Mouse (Mus musculus) adrenal gland, adult 2 months (tissue): ENCODE measurements at regions not wholly inside any gene's neighbourhood (a gene's known extent, or its start where the extent isn't known, plus 50 kb on each side); places are given as distances from the start of the nearest gene placed in this dataset.

Source experiments
- DNase-seq: peaks from one replicate; pipeline ENCODE4 v3.0.0; 2021

DNA sequence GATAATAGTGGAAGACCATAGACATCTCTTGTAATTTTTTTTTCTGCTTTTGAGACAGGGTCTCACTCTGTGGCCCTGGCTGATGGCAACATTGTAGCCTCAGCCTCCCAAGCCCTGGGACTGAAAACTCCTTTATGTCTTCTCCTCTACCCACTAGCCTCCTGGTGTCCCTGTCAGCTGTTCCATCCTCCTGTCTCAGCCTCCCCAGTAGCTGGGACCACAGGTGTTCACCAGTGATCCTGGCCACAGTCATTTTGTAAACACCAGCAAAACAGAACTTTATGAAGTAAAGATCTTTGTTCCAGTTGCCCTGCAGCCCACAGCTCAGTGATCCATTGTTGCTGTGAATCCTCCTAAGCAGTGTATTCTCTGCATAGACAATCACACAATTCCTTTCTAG lies 129.9 kb upstream of the Eya4 start:
- no peak for DNase-seq

DNA sequence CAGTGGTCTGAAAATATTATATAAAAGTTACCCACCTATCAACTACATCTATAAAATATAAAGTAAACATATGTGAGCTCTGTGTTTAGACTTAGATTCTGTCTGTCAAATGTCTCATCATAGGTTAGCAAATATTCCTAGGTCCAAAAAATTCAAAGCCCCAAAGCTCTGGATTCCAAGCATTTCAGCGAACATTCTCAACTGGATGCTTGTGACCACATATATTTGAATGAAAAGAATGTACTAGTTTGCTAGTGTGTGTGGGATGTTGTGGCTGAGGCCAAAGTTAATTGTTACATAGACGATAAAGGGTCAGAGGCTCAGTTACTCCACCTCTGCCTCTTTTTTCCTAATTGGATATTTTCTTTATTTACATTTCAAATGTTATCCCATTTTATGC lies 128.3 kb upstream of the Eya4 start:
- no peak for DNase-seq

DNA sequence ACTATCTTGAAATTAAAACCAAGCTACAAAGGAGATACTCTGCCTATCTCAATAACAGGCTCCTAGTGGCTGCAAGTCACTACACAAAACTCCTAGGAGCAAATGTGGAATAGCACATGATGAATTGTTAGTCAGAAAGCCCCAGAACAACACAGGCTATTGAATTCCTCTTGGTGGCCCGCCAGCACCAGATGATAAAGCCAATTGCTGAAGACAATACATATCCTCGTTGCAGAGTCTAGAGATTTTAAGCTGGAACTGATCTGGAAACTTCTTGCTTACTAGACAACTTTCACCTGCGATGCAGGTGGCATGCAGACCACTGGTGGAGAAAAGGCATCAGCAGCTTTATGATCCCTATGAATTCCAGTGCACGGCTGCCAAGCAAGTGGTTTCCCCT lies 126.5 kb upstream of the Eya4 start:
- DNase-seq, result no peak

DNA sequence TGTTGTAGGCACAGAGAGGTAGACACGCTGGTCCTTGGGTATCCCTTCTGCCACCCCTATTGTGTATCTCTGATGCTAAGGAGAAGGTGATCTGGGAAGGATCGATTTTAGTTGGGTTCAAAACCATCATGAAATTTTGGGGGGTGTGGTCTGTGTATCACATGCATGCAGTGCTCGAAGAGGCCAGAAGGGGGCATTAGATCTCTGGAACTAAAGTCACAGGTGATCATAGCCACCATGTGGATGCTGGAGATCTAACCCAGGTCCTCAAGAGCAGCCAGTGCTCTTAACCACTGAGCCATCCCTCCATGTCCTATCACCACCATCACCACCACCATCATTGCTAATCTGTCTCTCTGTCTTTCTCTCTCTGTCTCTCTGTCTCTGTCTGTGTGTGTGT lies 100.4 kb upstream of the Eya4 start:
- no peak for DNase-seq

DNA sequence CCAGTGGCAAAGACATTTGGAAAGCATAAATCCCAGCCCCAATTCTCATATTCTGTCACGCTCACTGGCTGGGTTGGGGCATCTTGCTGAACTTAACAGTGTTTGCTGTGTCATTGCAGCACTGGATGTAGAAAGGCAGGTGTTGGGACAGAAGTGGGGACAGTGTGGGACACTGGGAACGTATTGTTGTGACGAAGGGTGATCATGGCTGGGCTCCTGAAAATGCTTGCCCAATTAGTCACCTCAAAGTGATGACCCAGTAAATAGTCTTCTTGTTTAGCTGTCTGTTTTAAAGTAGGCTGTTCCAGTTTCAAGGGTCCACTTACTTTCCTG lies 100.0 kb upstream of the Eya4 start:
- DNase-seq, result no peak

DNA sequence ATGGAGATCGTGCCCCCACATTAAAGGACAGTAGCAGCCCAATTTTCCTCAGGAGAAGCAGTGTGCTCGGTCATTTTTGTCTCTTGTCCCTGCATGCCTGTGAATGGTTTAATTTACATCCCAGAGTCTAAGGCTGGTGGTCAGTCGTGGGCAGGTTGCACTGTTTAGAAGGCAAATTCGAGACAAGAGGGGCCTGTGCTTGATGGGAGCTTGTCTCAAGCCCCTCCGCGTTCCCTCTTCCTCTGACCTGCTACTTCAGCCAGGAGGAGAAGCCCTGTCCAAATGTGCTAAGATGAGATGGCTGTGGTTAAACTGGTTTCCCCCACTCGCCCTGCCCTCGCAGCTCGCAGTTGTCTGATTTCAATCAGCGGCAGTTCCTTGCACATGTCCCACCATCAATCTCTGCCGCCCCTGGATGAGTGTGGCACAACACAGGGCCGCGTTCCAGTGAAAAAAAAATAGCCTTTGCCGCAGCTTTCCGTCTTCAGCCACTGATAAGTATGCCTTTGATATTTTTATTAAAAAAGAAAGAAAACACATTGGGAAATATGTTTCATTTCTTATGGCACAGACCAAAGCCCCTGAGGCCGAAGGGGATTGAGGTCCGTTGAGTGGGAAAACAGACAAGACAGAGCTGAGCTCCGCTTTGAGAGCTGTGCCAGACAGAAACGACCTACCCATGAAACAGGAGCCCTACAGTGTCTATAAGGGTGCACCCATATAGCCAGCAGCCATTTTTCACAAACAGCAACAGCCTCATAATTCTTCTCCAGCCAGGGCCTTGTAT lies 99.5 kb upstream of the Eya4 start:
- no peak for DNase-seq

DNA sequence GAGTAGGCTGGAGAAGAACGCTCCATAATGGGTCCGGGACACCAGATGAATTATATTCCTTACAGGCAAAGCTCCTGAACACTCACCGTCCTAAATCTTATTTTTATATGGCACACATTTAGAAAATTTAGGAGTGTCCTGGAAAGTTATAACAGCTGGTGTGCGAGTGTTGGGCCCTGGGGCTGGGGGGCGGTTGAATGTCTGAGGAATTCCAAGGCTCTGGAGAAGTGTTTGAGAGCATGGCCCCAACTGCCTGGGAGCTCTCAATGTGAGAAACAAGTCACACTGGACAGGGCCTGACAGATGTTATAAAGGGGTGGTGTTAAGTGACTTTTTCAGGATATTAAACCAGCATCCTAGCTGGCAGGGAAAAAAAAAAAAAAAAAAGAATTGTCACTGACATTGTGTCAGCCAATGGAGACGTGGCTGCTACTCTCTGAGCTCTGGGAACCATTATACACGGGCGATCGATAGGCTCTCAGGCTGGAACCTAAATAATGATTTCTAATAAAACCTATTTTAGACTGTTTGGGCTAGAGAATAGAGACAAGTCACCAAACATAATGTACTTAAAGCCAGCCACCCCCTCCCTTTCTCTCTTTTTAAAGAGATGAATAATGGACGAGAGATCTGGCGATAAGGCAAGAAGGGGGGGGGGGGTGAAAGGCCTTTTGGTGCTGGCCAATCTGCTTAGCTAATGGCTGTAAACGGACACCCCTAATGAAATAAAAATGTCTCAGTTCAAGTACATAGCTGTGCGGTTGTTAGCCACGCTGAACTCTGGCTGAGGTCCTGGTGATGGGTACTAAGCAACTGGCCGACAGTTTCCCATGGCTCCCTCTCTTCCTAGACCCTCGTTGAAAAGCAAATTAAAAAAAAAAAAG lies 98.6 kb upstream of the Eya4 start:
- DNase-seq, result no peak

DNA sequence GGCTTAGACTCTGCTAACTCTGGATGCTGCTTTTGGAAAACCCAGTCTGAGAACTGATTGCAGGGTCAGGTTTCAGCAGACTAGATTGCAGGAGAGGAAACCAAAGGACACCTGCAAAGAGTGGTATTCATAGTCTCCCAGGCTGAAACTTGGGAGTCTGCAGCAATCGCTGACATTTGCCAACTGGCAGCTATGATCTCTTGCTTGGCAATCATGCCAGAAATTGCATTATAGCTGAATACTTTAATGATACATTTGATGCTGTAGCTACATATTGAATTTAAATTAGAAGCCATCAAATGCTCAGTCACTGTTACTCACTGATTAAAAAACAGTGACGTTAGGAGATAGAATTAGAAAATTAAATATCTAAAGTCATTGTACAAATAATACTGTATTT lies 79.8 kb upstream of the Eya4 start:
- no peak for DNase-seq

DNA sequence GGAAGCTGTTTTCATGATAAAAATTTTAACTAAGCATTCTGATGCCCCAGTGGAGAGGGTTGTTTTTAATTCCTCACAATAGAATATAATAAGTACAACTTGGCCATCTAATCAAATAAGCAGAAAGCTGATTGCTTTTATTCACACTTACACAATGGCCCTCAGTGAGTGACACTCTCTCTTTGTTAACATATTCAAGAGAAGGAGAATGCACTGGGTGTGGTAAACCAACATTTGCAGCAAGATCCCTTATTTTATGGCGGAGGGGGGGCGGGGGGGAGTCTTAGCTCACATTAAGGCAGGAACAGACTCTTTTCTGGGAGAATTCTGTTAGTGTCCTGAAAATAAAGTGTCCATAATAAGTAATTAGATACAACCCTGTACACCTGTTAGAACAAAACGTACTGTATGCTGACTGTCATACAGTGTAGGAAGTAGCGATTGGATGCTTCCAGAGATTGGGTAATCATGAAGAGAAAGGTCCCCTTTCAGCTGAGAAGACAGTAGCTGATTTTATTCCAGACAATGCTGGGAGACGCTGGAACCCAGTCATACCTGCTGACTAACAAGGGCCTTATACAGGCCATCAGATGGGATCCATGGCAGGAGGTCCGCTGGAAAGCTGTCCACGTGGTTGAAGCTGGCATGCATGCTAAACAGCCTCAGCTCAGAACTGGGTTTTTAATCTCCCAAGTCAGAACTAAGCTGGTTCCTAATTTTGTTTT lies 63.4 kb upstream of the Eya4 start:
- no peak for DNase-seq

DNA sequence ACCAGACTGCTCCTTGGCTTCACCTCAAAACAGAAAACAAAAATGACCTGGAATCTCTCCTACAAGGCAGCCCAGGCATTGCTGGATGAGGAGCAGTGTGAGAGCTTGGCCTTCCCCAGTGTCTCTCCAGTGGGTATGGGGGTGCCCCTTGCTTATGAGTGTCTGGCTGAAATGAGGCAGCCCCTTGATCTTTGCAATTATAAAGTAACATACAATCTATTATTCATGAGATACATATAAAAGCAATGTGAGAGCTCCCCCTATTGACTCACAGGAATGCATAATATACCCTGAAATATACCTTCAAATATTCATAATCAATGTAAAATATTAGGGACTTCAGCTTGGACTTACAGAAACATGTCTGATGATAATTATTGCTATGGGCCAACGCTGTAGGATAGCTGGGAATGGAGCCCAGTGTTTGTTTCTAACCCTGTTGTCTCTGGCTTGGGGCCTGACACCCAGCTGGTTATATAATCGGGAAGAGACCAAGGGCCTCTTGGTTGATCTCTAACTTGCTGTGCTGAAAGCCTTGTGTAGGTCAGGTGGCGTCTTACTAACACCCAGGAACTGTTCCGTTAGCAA lies 52.9 kb upstream of the Eya4 start:
- no peak for DNase-seq
